ENCODE assay signal across 23 mouse cellular contexts in genomic region chr4:116989731-116990130, GRCm38 (mm10). TPM values are rescaled to one million over a fixed set of nuclear protein-coding genes. Genes with fewer than 3 reads are reported as not detected.
DNase-seq lines count a peak whose midpoint lies in the region; ATAC-seq lines count a peak whose summit lies in the region.
"Had no signal": no experiment of that assay in that cellular context is flagged by ENCODE, and none has a peak within 500 bp of the region (broad histone marks: within the 10 kb centered on the region; RNA-seq: fewer than 3 reads in every experiment).

No protein-coding gene starts in this region.

- no peak overlapping the region for H3K27ac ChIP-seq in embryonic facial prominence, embryonic 14.5 days (replicated peaks; ENCODE audit: low read depth, low read length)
- H3K27ac ChIP-seq in embryonic facial prominence, embryonic 10.5 days (replicated peaks), result no peak overlapping the region
- H3K27ac ChIP-seq: embryonic facial prominence, embryonic 13.5 days; forebrain, embryonic 13.5 days; forebrain, embryonic 15.5 days had no signal

- peaks cover 10% of the 10 kb centered on the region for H3K36me3 ChIP-seq in embryonic facial prominence, embryonic 14.5 days (ENCODE audit: control insufficient read depth, insufficient read depth, low read length)
- peaks cover 49% of the 10 kb centered on the region for H3K36me3 ChIP-seq in embryonic facial prominence, embryonic 10.5 days (replicated peaks)

- H3K4me2 ChIP-seq in embryonic facial prominence, embryonic 14.5 days (ENCODE audit: low read depth, low read length), result no peak overlapping the region
- H3K4me2 ChIP-seq: embryonic facial prominence, embryonic 13.5 days; forebrain, embryonic 13.5 days; forebrain, embryonic 15.5 days had no signal

- WGBS in embryonic facial prominence, embryonic 14.5 days, result 47% methylated on average over 6 of the region's 6 CpGs
- 61% methylated on average over 6 of the region's 6 CpGs for whole genome bisulfite sequencing in embryonic facial prominence, embryonic 10.5 days

- peak; percentile 20 for DNase-seq in embryonic facial prominence, embryonic 14.5 days (ENCODE audit: low spot score)
- DNase-seq in embryonic facial prominence, embryonic 10.5 days (ENCODE audit: low spot score), result no peak
- peak; percentile 65 for DNase-seq in R1 (ENCODE audit: low read depth, low spot score)
- DNase-seq in kidney, postnatal 10 days, result no peak
- no peak for DNase-seq in lung, postnatal 10 days
- DNase-seq: adrenal gland, adult 8-10 months; adrenal gland, postnatal 14 days; adrenal gland, postnatal 36 days; B cell, adult 2 months; cerebellum, adult 11-12 months; cerebellum, adult 2 months; cerebellum, adult 9-10 months; cerebellum, postnatal 10 days; cerebellum, postnatal 25 days; forebrain, postnatal 0 days had no signal

- no peak overlapping the region for H3K9ac ChIP-seq in embryonic facial prominence, embryonic 14.5 days (ENCODE audit: low read depth, low read length)
- H3K9ac ChIP-seq: embryonic facial prominence, embryonic 13.5 days; forebrain, embryonic 13.5 days; forebrain, embryonic 15.5 days; forebrain, postnatal 0 days had no signal

- H3K9me3 ChIP-seq in embryonic facial prominence, embryonic 14.5 days (ENCODE audit: control insufficient read depth, low read length), result no peaks in the 10 kb centered on the region
- no peaks in the 10 kb centered on the region for H3K9me3 ChIP-seq in embryonic facial prominence, embryonic 10.5 days
- H3K9me3 ChIP-seq: embryonic facial prominence, embryonic 13.5 days; forebrain, embryonic 13.5 days; forebrain, embryonic 15.5 days; G1E had no signal

- peaks cover 6% of the 10 kb centered on the region for H3K4me1 ChIP-seq in embryonic facial prominence, embryonic 14.5 days (ENCODE audit: control insufficient read depth, insufficient read depth, low read length)
- H3K4me1 ChIP-seq in embryonic facial prominence, embryonic 10.5 days, result peaks cover 17% of the 10 kb centered on the region

- ATAC-seq in embryonic facial prominence, embryonic 14.5 days (ENCODE audit: low read depth), result peak; percentile 30; the same call in 1 of the 2 replicates
- ATAC-seq: activated CD4-positive, CD25-positive, alpha-beta regulatory T cell, adult 4 months; CD4-positive, CD25-positive, alpha-beta regulatory T cell, adult 4 months; forebrain, embryonic 13.5 days; forebrain, embryonic 15.5 days; forebrain, postnatal 0 days; Patski had no signal

- H3K27me3 ChIP-seq in embryonic facial prominence, embryonic 14.5 days (replicated peaks; ENCODE audit: control insufficient read depth, insufficient read depth, low read length), result no peaks in the 10 kb centered on the region
- no peaks in the 10 kb centered on the region for H3K27me3 ChIP-seq in embryonic facial prominence, embryonic 10.5 days (replicated peaks; ENCODE audit: low read depth, poor library complexity, severe bottlenecking)
- H3K27me3 ChIP-seq: CH12.LX; embryonic facial prominence, embryonic 13.5 days; forebrain, embryonic 13.5 days; forebrain, embryonic 15.5 days; Patski had no signal

- H3K4me3 ChIP-seq in embryonic facial prominence, embryonic 14.5 days (ENCODE audit: low read depth, low read length), result no peak overlapping the region
- no peak overlapping the region for H3K4me3 ChIP-seq in embryonic facial prominence, embryonic 10.5 days
- H3K4me3 ChIP-seq: embryonic facial prominence, embryonic 13.5 days; forebrain, embryonic 13.5 days; forebrain, embryonic 15.5 days had no signal

RNA-seq across cellular contexts. Expression of gene Urod, which starts 4.5 kb away (rescaled TPM):
- polyA plus RNA-seq in embryonic facial prominence, embryonic 14.5 days (2014; fragmentation: Nextera tagmentation; extraction: Ambion mirVana), result 74.0 and 77.1 TPM in 2 replicates
- 111 and 113 TPM in 2 replicates for polyA plus RNA-seq in embryonic facial prominence, embryonic 10.5 days (2016; fragmentation: Nextera tagmentation; extraction: Ambion mirVana)

RNA-seq across cellular contexts. Expression of gene Hectd3, which starts 5.4 kb away (rescaled TPM):
- polyA plus RNA-seq in embryonic facial prominence, embryonic 14.5 days (2014; fragmentation: Nextera tagmentation; extraction: Ambion mirVana), result 9.1 and 9.8 TPM in 2 replicates
- 9.6 and 10.1 TPM in 2 replicates for polyA plus RNA-seq in embryonic facial prominence, embryonic 10.5 days (2016; fragmentation: Nextera tagmentation; extraction: Ambion mirVana)

RNA-seq across cellular contexts. Expression of gene Eif2b3, which starts 29.5 kb away (rescaled TPM):
- polyA plus RNA-seq in embryonic facial prominence, embryonic 14.5 days (2014; fragmentation: Nextera tagmentation; extraction: Ambion mirVana), result 38.6 and 48.4 TPM in 2 replicates
- polyA plus RNA-seq in embryonic facial prominence, embryonic 10.5 days (2016; fragmentation: Nextera tagmentation; extraction: Ambion mirVana), result 63.3 and 63.4 TPM in 2 replicates

Comparison
In these comparisons a context has a peak if more than half of its experiments do, and no peak if none do; other contexts are left out.
1. DNase-seq: peak in embryonic facial prominence, embryonic 14.5 days (single experiment) and R1 (single experiment); none in embryonic facial prominence, embryonic 10.5 days (single experiment), kidney, postnatal 10 days (single experiment) and lung, postnatal 10 days (single experiment).